Mouse (Mus musculus): ENCODE measurements around the gene Adam19. TPM values are rescaled to one million over a fixed set of nuclear protein-coding genes. Genes with fewer than 3 reads are reported as not detected.
A peak's percentile ranks its signal among the peaks of the same experiment; 100 is the strongest.

Adam19 gene
- total RNA-seq, 1 experiment from 2014 or later = 13.7 TPM

- ATAC-seq (replicated peaks; ENCODE audit: insufficient number of reproducible peaks, low FRiP score, low TSS enrichment, poor library complexity, severe bottlenecking) = no peak
These were observed 34.4 kb downstream of the Adam19 start for GRCm38 (mm10) chr11:46090036-46090725.

- ATAC-seq (replicated peaks; ENCODE audit: insufficient number of reproducible peaks, low FRiP score, low TSS enrichment, poor library complexity, severe bottlenecking) = no peak
These were observed 35.3 kb downstream of the Adam19 start for GRCm38 (mm10) chr11:46090951-46091667.

- ATAC-seq (replicated peaks; ENCODE audit: insufficient number of reproducible peaks, low FRiP score, low TSS enrichment, poor library complexity, severe bottlenecking) = no peak
These were observed 36.3 kb downstream of the Adam19 start for GRCm38 (mm10) chr11:46092121-46092520.

- ATAC-seq (replicated peaks; ENCODE audit: insufficient number of reproducible peaks, low FRiP score, low TSS enrichment, poor library complexity, severe bottlenecking) = no peak
These were observed 39.9 kb downstream of the Adam19 start for GRCm38 (mm10) chr11:46095477-46096264.

GRCm38 (mm10) chr11:46096265-46096649 is 40.5 kb downstream of the Adam19 start:
- ATAC-seq (replicated peaks; ENCODE audit: insufficient number of reproducible peaks, low FRiP score, low TSS enrichment, poor library complexity, severe bottlenecking) = no peak

- no peak for ATAC-seq (replicated peaks; ENCODE audit: insufficient number of reproducible peaks, low FRiP score, low TSS enrichment, poor library complexity, severe bottlenecking)
These were observed 41.3 kb downstream of the Adam19 start for GRCm38 (mm10) chr11:46097062-46097461.

- ATAC-seq (replicated peaks; ENCODE audit: insufficient number of reproducible peaks, low FRiP score, low TSS enrichment, poor library complexity, severe bottlenecking) = no peak
These were observed 46.3 kb downstream of the Adam19 start for GRCm38 (mm10) chr11:46102107-46102506.

- ATAC-seq (replicated peaks; ENCODE audit: insufficient number of reproducible peaks, low FRiP score, low TSS enrichment, poor library complexity, severe bottlenecking) = no peak
These were observed 51.3 kb downstream of the Adam19 start for GRCm38 (mm10) chr11:46107046-46107445.

GRCm38 (mm10) chr11:46109206-46109605 is 53.4 kb downstream of the Adam19 start:
- no peak for ATAC-seq (replicated peaks; ENCODE audit: insufficient number of reproducible peaks, low FRiP score, low TSS enrichment, poor library complexity, severe bottlenecking)

- ATAC-seq (replicated peaks; ENCODE audit: insufficient number of reproducible peaks, low FRiP score, low TSS enrichment, poor library complexity, severe bottlenecking) = no peak
These were observed 54.6 kb downstream of the Adam19 start for GRCm38 (mm10) chr11:46110156-46110944.

- ATAC-seq (replicated peaks; ENCODE audit: insufficient number of reproducible peaks, low FRiP score, low TSS enrichment, poor library complexity, severe bottlenecking) = no peak
These were observed 55.1 kb downstream of the Adam19 start for GRCm38 (mm10) chr11:46110945-46111287.

- ATAC-seq (replicated peaks; ENCODE audit: insufficient number of reproducible peaks, low FRiP score, low TSS enrichment, poor library complexity, severe bottlenecking) = no peak
These were observed 57.4 kb downstream of the Adam19 start for GRCm38 (mm10) chr11:46113211-46113610.

GRCm38 (mm10) chr11:46114221-46114620 is 58.4 kb downstream of the Adam19 start:
- ATAC-seq (replicated peaks; ENCODE audit: insufficient number of reproducible peaks, low FRiP score, low TSS enrichment, poor library complexity, severe bottlenecking) = no peak

GRCm38 (mm10) chr11:46115011-46115410 is 59.2 kb downstream of the Adam19 start:
- ATAC-seq (replicated peaks; ENCODE audit: insufficient number of reproducible peaks, low FRiP score, low TSS enrichment, poor library complexity, severe bottlenecking) = no peak

- no peak for ATAC-seq (replicated peaks; ENCODE audit: insufficient number of reproducible peaks, low FRiP score, low TSS enrichment, poor library complexity, severe bottlenecking)
These were observed 59.8 kb downstream of the Adam19 start for GRCm38 (mm10) chr11:46115411-46116173.

GRCm38 (mm10) chr11:46116510-46116909 is 60.7 kb downstream of the Adam19 start:
- ATAC-seq (replicated peaks; ENCODE audit: insufficient number of reproducible peaks, low FRiP score, low TSS enrichment, poor library complexity, severe bottlenecking) = peak; percentile 35; the same call in 1 of the 2 replicates

- ATAC-seq (replicated peaks; ENCODE audit: insufficient number of reproducible peaks, low FRiP score, low TSS enrichment, poor library complexity, severe bottlenecking) = no peak
These were observed 63.8 kb downstream of the Adam19 start for GRCm38 (mm10) chr11:46119624-46120023.

- no peak for ATAC-seq (replicated peaks; ENCODE audit: insufficient number of reproducible peaks, low FRiP score, low TSS enrichment, poor library complexity, severe bottlenecking)
These were observed 64.3 kb downstream of the Adam19 start for GRCm38 (mm10) chr11:46120084-46120483.

Data from monocyte, adult 5-6 weeks (primary cell).